Mouse (Mus musculus) NIH3T3 (cell line): ENCODE data around the gene Ppm1g.
"Not testable (repeated sequence)": the region's sequence is repeated elsewhere in the genome, so short reads cannot be mapped to it uniquely, and the experiment has no call there.

ENCODE experiments used
- DNase-seq: peaks from one replicate; pipeline ENCODE4 v3.0.0-alpha.2; 2012; ENCODE audit warnings: low read depth

Ppm1g gene

GRCm38 (mm10) chr5:31219070-31219469 is 1.4 kb downstream of the Ppm1g start:
- DNase-seq, result peak; percentile 70

- no peak for DNase-seq
These were observed 2.2 kb downstream of the Ppm1g start for GRCm38 (mm10) chr5:31218294-31218693.

GRCm38 (mm10) chr5:31216554-31216953 is 3.9 kb downstream of the Ppm1g start:
- not testable (repeated sequence) for DNase-seq

GRCm38 (mm10) chr5:31204421-31204820 is 16.1 kb downstream of the Ppm1g start:
- no peak for DNase-seq

GRCm38 (mm10) chr5:31203866-31204265 is 16.6 kb downstream of the Ppm1g start:
- no peak for DNase-seq

GRCm38 (mm10) chr5:31202933-31203332 is 17.6 kb downstream of the Ppm1g start:
- no peak for DNase-seq

GRCm38 (mm10) chr5:31201742-31202590 is 18.5 kb downstream of the Ppm1g start, which contains the start of gene Zfp513:
TSS of gene Zfp513 (minus strand) at chr5:31202303.
- DNase-seq, result peak; percentile 98

GRCm38 (mm10) chr5:31201042-31201741 is 19.3 kb downstream of the Ppm1g start:
- DNase-seq, result no peak

- DNase-seq, result no peak
These were observed 20.1 kb downstream of the Ppm1g start for GRCm38 (mm10) chr5:31200327-31200768.

- peak; percentile 52 for DNase-seq
These were observed 20.6 kb downstream of the Ppm1g start for GRCm38 (mm10) chr5:31199893-31200292.

GRCm38 (mm10) chr5:31199321-31199892 is 21.1 kb downstream of the Ppm1g start:
- DNase-seq, result no peak

- no peak for DNase-seq
These were observed 21.7 kb downstream of the Ppm1g start for GRCm38 (mm10) chr5:31198616-31199320.

GRCm38 (mm10) chr5:31198170-31198569 is 22.3 kb downstream of the Ppm1g start:
- DNase-seq, result no peak

GRCm38 (mm10) chr5:31197072-31197471 is 23.4 kb downstream of the Ppm1g start:
- DNase-seq, result no peak

GRCm38 (mm10) chr5:31196207-31196606 is 24.3 kb downstream of the Ppm1g start:
- DNase-seq, result no peak

- DNase-seq, result no peak
These were observed 24.8 kb downstream of the Ppm1g start for GRCm38 (mm10) chr5:31195671-31196070.

GRCm38 (mm10) chr5:31194486-31195485 is 25.7 kb downstream of the Ppm1g start:
- DNase-seq, result no peak

GRCm38 (mm10) chr5:31193631-31194281 is 26.7 kb downstream of the Ppm1g start:
- no peak for DNase-seq

- DNase-seq, result peak; percentile 98
These were observed 27.4 kb downstream of the Ppm1g start, which contains the start of the genes Snx17 and Eif2b4 for GRCm38 (mm10) chr5:31192939-31193630. TSS of gene Snx17 (plus strand) at chr5:31193227. TSS of gene Eif2b4 (minus strand) at chr5:31193430.
